Mouse (Mus musculus): Measurements from ENCODE around the gene Dhrs13. TPM values are rescaled to one million over a fixed set of nuclear protein-coding genes. Genes with fewer than 3 reads are reported as not detected.
"Not testable (repeated sequence)": the region's sequence is repeated elsewhere in the genome, so short reads cannot be mapped to it uniquely, and the experiment has no call there.

The Dhrs13 gene
- total RNA-seq, 2 experiments from 2014 or later = 6.7 to 9.7 TPM

DNA sequence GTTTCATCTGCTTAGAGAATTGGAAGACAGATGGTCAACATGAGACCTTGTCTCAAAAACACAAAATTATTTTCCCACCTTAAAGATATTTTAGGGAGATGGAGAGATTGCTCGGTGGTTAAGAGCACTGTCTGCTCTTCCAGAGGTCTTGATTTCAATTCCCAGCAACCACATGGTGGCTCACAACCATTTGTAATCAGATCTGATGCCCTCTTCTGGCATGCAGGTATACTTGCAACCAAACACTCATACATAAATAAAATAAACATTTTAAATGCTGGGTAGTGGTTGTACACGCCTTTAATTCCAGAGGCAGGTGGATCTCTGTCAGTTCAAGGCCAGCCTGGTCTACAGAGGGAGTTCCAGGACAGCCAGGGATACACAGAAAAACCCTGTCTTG is 8.8 kb downstream of the Dhrs13 start:
- ATAC-seq (replicated peaks; ENCODE audit: poor library complexity) = no peak

DNA sequence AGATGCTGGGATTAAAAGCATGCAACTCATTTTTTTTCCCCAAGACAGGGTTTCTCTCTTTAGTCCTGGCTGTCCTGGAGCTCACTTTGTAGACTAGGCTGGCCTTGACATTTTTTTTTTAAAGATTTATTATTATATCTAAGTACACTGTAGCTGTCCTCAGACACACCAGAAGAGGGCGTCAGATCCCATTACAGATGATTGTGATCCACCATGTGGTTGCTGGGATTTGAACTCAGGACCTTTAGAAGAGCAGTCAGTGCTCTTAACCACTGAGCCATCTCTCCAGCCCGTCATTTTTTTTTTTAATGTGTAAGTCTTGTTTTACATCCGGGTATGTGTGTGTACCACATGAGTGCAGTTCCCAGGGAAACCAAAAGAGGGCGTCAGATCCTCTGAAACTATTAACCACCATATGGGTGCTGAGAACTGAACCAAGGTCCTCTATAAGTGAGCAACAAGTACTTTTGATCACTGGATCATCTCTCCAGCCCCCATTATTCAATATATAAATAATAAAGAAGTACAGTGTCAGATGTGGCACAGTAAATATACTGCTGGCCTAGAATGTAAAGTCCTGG is 10.3 kb downstream of the Dhrs13 start:
- not testable (repeated sequence) for ATAC-seq (replicated peaks; ENCODE audit: poor library complexity)

DNA sequence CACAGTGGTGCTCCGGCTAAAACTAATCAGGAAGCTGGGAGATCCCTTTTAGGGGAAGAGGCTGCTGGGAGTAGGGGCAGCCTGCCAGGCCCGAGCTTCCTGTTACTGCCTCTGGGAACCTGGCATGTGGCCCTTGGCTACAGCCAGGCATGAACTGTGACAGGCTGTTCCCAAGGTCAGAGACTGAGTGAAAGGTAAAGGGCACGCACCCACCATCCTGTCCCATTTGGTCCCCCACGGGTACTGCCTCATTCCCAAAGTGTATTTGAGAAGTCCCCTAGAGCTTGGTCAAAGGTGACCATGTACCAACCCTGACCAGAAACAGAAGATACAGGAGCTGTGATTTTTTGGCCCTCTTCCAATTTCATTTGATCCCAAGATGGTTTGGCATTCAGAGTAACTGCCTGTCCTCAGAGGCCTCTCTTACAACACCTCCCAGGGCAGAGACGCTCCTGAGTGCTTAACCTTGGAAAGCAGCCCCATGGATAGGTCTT is 12.7 kb downstream of the Dhrs13 start:
- peak; percentile 26; the same call in 1 of the 2 replicates for ATAC-seq (replicated peaks; ENCODE audit: poor library complexity)

DNA sequence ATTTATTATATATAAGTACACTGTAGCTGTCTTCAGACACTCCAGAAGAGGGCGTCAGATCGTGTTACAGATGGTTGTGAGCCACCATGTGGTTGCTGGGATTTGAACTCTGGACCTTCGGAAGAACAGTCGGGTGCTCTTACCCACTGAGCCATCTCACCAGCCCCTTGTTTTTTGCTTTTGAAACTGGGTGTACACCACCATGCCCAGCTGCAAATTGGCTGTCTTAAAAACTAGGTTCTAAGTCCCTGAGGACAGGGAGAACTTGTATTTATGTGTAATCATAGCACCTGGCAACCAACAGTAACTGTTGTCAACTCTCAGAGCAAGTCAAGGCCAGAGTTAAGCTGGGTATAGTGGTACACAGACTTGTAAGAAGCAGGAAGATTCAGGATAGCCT is 16.6 kb downstream of the Dhrs13 start:
- ATAC-seq (replicated peaks; ENCODE audit: poor library complexity) = not testable (repeated sequence)

DNA sequence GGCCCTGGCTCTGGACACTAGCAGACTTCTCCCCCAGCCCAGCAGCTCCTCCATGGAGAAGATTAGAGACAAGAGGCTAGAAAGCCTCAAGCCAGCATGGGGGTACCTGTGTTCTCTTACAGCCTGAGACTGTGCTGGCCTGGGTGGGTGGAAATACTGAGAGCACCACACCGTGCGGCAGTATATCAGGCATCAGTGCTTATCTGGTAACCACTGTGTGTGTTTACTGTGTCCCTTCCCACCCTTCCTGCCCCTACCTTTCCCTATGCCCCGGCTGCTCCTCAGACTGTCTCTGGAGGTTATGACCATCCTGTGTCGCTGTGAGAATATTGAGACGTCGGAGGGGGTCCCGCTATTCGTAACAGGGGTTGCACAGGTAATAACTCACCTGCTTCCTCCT is 21.0 kb downstream of the Dhrs13 start:
- ATAC-seq (replicated peaks; ENCODE audit: poor library complexity) = no peak

DNA sequence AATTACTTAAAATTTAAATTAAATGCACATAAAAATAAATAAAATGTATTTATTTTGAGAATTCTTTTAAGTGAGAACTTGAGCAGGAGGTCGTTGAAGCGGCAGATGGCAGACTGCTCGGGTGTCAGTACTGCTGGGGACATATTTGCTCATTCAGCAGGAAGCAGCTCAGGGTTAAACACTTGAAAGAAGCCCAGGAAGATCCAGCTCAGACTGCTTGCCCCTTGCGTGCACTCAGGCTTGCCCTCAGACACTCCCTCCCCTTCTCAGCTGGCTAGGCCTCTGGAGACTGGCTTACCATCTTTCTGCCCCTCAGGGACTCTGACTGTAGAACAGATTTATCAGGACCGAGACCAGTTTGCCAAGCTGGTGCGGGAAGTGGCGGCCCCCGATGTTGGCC is 24.9 kb downstream of the Dhrs13 start:
- no peak for ATAC-seq (replicated peaks; ENCODE audit: poor library complexity)

DNA sequence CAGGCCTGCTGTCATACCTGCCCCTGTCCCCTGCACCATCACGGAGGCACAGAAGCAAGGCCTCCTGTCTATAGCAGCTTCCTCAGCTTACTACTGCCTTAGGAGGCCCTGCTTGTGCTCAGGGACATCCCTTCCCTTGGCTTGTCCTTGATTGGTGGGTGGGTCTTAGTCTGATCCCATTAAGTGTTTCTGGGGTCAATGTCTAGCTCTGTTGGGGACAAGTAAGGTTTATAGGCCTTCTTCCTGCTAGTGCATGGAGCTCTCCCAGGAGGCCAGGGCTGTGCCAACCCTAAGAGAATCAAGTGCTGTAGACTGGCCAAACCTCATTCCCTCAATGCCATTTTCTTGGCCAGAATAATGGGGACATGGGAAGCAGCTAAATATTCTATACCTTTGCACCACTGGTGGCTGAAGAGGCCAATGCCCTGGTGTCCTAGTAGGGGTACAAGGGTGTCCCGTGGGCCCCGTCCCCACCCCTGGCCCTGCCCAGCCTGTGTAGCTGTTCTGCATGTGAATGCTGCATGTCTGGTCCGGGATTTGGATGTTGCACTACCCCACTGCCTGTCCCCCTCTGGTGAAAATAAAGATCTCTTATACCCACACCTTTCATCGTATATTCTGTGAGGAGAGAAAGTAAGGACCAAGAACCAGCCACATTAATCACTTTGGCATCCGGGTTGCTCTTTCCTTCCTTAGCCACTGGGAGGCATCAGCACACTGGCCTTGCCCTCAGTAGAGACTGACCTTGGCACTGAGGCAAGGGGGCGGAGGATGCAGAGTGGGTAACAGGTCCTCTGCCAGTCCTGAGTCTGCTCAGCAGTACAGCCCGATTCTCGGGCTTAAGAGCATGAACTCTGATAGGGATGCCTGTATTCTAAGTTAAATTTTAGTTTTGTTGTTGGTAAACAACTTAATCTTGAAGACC is 28.0 kb downstream of the Dhrs13 start:
- peak; percentile 100 for ATAC-seq (replicated peaks; ENCODE audit: poor library complexity)

DNA sequence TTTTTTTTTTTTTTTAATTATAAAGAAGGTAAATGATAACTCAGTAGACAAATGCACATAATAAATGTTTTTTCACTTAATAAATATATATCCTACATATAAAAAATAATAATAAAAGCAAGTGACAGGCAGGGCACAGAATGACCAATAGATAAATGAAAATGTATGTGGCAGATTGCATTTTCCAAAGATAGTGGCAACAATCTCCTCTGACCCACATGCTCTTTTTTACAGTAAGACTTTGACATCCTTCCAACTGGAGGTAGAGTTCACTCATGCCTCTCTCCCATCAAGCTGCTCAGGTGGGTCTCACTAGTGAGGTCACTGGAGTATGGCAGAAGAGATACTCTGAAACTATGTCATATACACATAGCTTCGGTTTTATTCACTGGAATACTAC is 30.5 kb downstream of the Dhrs13 start:
- no peak for ATAC-seq (replicated peaks; ENCODE audit: poor library complexity)

DNA sequence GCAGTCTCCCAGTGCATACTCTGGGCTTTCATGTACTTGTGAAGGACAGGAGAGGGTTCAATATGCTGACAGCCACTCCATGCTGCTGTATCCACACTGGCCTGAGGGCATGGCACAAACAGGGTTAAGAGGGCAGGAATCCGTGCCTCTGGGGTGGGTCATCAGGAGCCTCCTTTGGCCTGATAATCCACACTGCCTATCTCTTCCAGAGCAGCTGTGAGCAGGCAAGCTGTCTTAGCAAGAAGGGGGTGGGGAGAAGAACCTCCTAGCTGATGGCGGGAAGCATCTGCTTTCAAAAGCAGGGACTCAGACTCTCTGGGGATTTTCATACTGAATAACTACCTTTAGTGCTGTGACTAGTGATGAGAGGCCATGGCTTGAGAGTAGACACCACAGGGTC is 33.8 kb downstream of the Dhrs13 start:
- ATAC-seq (replicated peaks; ENCODE audit: poor library complexity) = peak; percentile 77

DNA sequence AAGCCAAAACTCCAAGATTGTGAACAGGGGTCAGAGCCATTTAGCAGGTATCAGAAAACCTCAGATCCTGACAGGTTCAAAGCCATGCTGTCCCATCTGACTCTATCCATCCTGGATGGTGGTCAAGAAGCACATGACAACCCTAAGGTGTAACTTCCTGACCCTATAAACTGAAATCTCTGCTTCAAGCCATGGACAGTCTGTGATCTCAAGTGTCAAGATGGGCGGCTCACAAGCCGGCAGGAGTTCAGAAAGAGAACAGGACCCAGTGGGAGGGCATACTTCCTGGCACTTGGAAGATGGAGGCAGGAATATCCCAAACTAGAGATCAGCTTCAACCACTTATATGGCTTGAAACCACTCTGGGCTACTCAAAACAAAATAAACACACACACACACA is 34.6 kb downstream of the Dhrs13 start:
- no peak for ATAC-seq (replicated peaks; ENCODE audit: poor library complexity)

DNA sequence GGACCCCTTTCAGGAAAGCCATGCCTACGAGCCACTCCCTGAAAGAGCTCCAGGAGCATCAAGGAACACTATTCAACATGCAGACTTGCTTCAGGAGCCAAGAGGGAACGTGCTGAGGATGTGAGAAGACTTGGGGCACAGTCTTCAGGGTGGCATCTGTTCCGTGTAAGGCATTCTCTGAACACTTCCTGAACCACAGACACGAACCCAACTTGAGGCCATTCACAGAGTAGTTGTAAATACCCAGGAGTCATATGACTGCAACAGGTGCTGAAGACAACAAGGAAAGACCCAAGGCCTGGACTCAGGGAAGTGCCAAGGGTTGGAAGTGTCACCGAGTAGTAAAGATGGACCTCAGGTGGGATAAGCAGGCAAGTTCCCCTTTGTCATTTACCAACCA is 35.5 kb downstream of the Dhrs13 start:
- ATAC-seq (replicated peaks; ENCODE audit: poor library complexity) = no peak

DNA sequence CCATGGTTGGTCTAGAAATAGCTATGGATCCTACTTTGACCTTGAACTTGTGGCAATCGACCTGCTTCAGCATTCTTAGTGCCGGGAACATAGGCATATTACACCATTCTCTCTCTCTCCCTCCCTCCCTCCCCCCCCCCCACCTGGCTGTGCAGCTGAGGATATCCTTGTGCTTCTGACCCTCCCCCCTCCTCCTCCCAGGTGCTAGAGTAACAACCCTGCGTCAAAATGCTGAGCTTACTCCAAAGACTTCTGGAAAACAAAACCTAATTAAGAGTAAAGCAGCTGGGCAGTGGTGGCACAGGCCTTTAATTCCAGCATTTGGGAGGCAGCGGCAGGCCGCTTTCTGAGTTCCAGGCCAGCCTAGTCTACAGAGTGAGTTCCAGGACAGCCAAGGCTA is 37.0 kb downstream of the Dhrs13 start:
- no peak for ATAC-seq (replicated peaks; ENCODE audit: poor library complexity)

DNA sequence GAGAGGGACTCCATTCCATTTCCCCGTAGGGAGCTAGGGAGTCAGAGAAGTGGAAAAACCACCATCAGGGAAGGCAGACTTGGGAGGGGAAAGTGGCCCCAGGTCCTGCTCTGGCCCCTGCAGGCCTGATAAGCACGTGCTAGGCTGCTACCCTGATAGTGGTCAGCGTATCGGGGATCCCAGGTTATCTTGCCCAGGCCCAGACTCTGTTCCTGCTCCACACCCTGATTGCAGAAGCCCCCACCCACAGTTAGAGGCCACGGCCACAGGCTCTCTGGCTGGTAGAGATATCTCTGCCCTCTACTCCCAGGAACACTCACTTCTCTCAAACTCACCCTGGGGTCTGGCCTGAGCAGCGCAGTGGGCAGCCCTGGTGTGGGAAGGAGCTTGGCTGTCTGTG is 37.6 kb downstream of the Dhrs13 start:
- ATAC-seq (replicated peaks; ENCODE audit: poor library complexity) = peak; percentile 64

DNA sequence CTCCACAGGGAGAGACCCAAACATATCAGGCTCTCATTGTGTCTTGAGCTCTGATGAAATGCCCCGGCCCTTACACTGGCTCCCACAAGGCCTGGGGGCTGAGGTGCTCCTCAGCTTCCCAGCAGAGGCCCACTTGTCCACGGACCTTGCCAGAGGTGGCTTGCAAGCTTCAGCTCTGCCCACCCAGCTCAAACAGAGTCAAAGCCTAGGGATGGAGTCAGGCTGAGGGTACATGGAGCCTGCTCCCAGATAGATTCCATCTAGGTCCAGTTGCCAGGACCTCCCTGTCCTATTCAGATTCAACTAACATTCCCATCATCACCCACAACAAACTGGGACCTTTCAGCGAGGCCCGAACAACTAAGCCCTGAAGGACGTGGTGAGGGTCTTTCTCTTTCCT is 39.9 kb downstream of the Dhrs13 start:
- ATAC-seq (replicated peaks; ENCODE audit: poor library complexity) = no peak

DNA sequence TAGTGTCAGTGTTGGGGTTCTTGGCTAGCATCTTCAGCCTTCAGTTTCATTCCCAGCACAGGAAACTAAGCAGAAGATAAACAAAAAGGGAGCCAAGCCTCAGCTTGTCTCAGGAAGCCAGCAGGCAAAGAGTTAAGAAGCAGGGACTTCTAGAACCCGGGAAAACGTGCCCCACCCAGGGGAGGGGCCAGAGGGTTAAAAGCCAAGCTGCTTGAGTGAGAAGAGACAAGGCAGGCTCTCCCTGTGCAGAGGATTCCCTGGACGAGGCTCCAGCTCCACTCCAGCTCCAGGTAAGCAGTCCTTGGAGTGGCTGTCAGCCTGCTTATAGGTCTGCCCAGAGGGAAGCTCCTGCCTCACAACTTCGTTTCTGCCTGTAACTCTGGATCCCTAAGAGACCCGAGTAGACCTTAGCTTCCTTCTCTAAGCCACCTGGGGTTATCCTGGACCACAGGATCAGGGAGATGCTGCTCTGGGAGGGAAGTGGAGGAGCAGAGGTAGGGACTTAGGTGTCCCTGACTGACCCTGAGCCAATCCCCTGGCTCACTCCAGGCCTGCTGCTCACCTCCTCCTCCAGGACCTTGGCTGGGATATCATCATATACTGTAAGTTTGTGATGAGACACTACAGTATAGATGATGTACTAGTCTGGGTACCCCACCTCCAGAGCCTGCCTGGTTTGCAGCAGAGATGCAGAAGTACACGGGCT is 40.5 kb downstream of the Dhrs13 start:
- peak; percentile 40 for ATAC-seq (replicated peaks; ENCODE audit: poor library complexity)

DNA sequence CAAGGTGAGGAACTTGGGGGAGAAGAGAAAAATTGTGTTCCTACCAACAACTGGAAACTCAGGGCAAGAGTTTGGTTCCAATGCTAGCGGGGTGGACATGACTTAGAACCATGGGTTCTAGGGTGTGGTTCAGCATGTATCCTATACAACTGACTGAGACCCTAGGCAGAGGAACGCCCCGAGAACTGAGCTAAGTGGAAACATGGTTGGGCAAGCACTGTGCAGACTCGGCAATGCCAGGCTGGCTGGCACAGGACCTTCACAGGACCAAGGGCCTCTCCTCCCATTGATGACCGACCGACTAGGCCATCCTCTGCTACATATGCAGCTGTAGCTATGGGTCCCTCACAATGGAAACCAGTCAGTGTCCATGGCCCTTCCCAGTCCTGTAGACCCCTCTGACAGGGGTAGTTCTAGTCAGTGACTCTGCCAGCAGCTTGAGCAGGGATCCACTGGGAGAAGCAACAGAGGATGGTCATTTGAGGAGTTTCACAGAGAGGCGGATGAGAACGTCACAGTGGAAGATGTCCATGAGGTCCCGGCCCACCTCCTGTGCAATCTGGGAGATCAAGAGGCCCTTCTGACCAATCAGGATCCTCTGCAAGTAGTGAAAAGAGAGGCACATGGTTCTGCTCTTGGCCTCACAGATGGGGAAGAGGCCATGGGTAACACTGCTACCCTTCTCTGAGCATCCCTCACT is 41.6 kb downstream of the Dhrs13 start:
- ATAC-seq (replicated peaks; ENCODE audit: poor library complexity) = peak; percentile 10; the same call in 1 of the 2 replicates

DNA sequence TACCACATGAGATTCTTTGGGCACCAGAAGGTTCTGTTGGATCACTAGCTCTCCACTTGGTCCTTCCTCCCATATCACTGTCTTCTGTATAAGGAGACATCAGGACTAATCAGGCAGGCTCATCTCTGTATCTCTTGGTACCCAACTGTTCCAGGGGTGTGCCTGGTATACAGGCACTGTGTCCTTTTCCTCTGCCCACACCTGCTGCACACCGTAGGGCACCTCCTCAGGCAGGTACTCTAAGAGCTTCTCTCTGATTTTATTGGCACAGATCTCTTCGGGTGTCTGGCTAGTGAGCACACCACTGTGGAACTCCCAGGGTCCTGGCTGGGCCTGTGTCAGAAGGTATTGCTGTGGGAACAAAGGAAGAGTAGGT is 42.2 kb downstream of the Dhrs13 start:
- ATAC-seq (replicated peaks; ENCODE audit: poor library complexity) = 0 out of 2 replicates have a peak, but pooled peaks have one; percentile 2

DNA sequence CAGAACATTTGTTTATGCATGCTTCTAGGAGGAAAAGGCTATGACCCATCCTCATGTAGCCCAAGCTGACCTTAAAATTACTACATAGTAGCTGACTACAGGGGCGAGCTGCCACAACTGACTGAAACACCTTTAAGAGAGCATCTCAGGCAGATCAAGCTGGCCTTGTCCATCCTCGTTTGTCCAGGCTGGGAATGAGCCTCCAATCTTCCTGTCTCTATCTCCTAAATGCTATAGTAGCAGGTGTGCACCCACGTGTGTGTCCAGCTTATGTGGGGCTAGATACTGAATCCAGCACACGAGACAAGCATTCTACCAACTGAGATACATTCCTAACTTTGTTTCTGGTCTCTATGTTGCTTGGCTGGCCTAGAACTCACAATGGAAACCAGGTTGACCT is 42.6 kb downstream of the Dhrs13 start:
- ATAC-seq (replicated peaks; ENCODE audit: poor library complexity) = no peak

DNA sequence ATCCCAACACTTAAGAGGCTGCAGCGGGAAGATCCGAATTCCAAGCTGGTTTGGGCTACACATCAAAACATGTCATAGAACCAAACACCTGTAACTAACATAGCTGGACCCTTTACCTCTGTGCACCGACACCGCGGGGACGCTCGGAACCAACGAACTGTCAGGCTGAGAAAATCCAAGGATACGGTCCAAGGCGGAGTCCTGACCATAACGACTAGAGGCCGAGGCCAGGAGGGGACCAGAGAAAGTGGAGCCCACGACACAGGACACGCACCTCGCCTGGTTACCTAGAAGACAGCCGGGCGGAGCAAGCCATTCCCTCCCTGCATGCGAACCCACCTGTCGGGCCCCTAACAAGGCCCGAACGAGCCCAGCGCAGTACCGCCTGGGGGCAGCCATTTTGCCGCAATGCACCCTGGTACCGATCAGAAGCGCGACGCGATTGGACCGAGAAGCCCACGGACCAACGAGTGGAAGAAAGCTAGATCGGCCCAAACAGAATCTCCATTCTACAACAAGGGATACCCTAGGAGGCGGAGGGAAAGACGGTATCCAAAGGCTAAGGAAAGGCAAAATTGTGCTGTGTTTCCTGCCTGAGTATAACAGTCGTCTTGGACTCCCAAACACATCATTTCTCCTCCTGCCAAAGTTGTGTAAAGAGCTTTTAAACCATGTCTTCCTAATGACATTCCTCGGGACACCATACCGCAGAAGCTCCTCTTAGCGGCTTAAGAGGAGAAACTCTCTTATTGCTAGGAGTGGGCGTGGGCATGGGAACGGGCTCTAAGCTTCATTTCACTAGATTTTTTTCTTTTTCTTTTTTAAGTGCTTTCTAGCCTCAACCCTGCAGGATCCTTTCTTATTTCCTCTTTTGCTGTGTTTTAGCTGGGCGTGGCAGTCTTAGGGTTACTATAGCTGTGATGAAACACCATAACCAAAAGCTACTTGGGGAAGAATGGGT is 48.2 kb downstream of the Dhrs13 start, which contains the start of gene Eral1:
Eral1 (minus strand) TSS at position 423 of the 961 bp plus-strand sequence.
- ATAC-seq (replicated peaks; ENCODE audit: poor library complexity) = peak; percentile 98

DNA sequence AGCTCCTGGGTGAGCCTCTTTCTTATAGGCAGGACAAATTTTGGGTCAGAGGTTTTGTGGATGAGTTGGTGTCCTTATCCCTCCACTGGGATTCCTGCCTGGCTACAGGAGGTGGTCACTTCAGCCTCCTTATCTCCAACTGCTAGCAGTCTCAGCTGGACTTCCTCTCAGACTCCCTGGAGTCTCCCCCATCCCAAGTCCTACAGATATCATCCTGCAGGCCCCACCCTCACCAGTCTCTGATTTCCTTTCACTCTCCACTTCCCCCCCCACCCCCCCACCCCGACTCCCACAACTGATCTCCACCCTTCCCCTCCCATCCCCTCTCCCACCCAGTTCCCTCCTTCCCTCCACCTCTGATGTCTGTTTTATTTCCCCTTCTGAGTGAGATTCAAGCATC is 51.5 kb downstream of the Dhrs13 start:
- ATAC-seq (replicated peaks; ENCODE audit: poor library complexity) = no peak
